23 mouse cellular contexts compared by ENCODE assay signal in genomic region chr6:116374136-116374535, GRCm38 (mm10).
"Had no signal": no experiment of that assay in that cellular context is flagged by ENCODE, and none has a peak within 500 bp of the region (broad histone marks: within the 10 kb centered on the region; RNA-seq: fewer than 3 reads in every experiment).

No protein-coding gene starts in this region.

- H3K4me1 ChIP-seq: hindbrain, embryonic 15.5 days; limb, embryonic 12.5 days had no signal

- ATAC-seq: hindbrain, postnatal 0 days; intestine, embryonic 16.5 days had no signal

- H3K27ac ChIP-seq: heart, embryonic 10.5 days; hindbrain, embryonic 13.5 days; hindbrain, embryonic 15.5 days; hindbrain, postnatal 0 days; kidney, embryonic 15.5 days; kidney, postnatal 0 days; layer of hippocampus, adult 2 months; left cerebral cortex, adult 2 months; limb, embryonic 10.5 days; limb, embryonic 12.5 days had no signal

- H3K4me2 ChIP-seq: heart, embryonic 12.5 days; hindbrain, embryonic 13.5 days; hindbrain, embryonic 15.5 days; kidney, embryonic 15.5 days; limb, embryonic 12.5 days; liver, embryonic 11.5 days had no signal

- H3K9ac ChIP-seq: heart, embryonic 12.5 days; hindbrain, embryonic 13.5 days; hindbrain, embryonic 15.5 days; kidney, embryonic 15.5 days; limb, embryonic 12.5 days had no signal

- H3K4me3 ChIP-seq: heart, embryonic 10.5 days; heart, embryonic 12.5 days; hindbrain, embryonic 13.5 days; hindbrain, embryonic 15.5 days; kidney, embryonic 15.5 days; layer of hippocampus, adult 2 months; left cerebral cortex, adult 2 months; limb, embryonic 10.5 days; limb, embryonic 12.5 days had no signal

- H3K27me3 ChIP-seq: heart, embryonic 12.5 days; hindbrain, embryonic 13.5 days; hindbrain, embryonic 15.5 days; kidney, embryonic 15.5 days; limb, embryonic 12.5 days had no signal

- DNase-seq: gastrocnemius, postnatal 14 days; gastrocnemius, postnatal 36 days; heart, adult 18-20 months; heart, postnatal 10 days; kidney, adult 11 months; kidney, adult 2 months; kidney, adult 9 months; kidney, postnatal 14 days; kidney, postnatal 4 days; liver had no signal

- H3K9me3 ChIP-seq: heart, embryonic 10.5 days; heart, embryonic 12.5 days; hindbrain, embryonic 13.5 days; hindbrain, embryonic 15.5 days; kidney, embryonic 15.5 days; limb, embryonic 10.5 days; limb, embryonic 12.5 days had no signal
